Mouse (Mus musculus): ENCODE measurements around the gene Ankrd13b.

The Ankrd13b gene

DNA sequence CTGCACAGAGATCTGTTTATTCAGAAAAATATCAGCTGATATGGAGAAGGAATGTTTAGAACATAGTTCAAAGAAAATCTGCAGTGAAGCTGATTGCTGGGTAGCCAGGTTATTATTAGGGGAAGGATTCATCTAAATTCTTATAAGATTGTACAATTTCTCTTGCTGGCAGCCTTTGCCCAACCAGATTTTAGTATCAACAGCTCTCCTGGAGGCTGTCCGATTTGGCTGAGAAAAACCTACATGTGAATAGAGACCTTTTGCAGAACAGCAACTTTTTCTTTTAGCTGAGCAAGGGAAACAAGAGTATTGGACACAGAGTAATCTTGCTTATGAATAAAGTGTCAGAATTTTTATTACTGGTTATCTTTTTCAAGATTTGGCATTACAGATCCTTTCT lies 61.0 kb downstream of the Ankrd13b start:
- H3K36me3 ChIP-seq (ENCODE audit: insufficient read depth, low read length), result no peaks in the 10 kb centered on the region
- TF ChIP-seq POU5F1 (IDR thresholded peaks at IDR 0.05; ENCODE audit: borderline replicate concordance, low read length), result no peak
- no peak for TF ChIP-seq NANOG (IDR thresholded peaks at IDR 0.05; ENCODE audit: borderline replicate concordance, low read length)
- TF ChIP-seq CTCF (conservative IDR thresholded peaks at IDR 0.05; ENCODE audit: low read length), result no peak
- H3K9me3 ChIP-seq (ENCODE audit: low read length), result no peaks in the 10 kb centered on the region
- no peaks in the 10 kb centered on the region for H3K4me1 ChIP-seq (replicated peaks; ENCODE audit: low read depth, low read length)
- no peak overlapping the region for H3K4me3 ChIP-seq (replicated peaks; ENCODE audit: low read length)
- H3K27me3 ChIP-seq (ENCODE audit: insufficient read depth, low read length), result no peaks in the 10 kb centered on the region

GRCm38 (mm10) chr11:77423175-77423859 lies 66.2 kb downstream of the Ankrd13b start:
- Histone ChIP-seq H3K4me1 (replicated peaks; ENCODE audit: low read depth, low read length) (no peaks in the 10 kb centered on the region), H3K9me3 (ENCODE audit: low read length) (no peaks in the 10 kb centered on the region), H3K36me3 (ENCODE audit: insufficient read depth, low read length) (no peaks in the 10 kb centered on the region), H3K27me3 (ENCODE audit: insufficient read depth, low read length) (no peaks in the 10 kb centered on the region), H3K4me3 (replicated peaks; ENCODE audit: low read length) (no peak overlapping the region)
- TF ChIP-seq POU5F1 (IDR thresholded peaks at IDR 0.05; ENCODE audit: borderline replicate concordance, low read length), result no peak
- no peak for TF ChIP-seq CTCF (conservative IDR thresholded peaks at IDR 0.05; ENCODE audit: low read length)
- no peak for TF ChIP-seq NANOG (IDR thresholded peaks at IDR 0.05; ENCODE audit: borderline replicate concordance, low read length)
